Mouse (Mus musculus) urinary bladder, adult 18-20 months (tissue): ENCODE results near the gene Sorbs1.
"Not testable (repeated sequence)": the region's sequence is repeated elsewhere in the genome, so short reads cannot be mapped to it uniquely, and the experiment has no call there.

ENCODE experiments used
- DNase-seq, 2 experiments: peaks; one replicate each; pipeline ENCODE4 v3.0.0; 2022; ENCODE audit warnings: low spot score in 2 of 2, mixed read lengths in 2 of 2

Gene Sorbs1

DNA sequence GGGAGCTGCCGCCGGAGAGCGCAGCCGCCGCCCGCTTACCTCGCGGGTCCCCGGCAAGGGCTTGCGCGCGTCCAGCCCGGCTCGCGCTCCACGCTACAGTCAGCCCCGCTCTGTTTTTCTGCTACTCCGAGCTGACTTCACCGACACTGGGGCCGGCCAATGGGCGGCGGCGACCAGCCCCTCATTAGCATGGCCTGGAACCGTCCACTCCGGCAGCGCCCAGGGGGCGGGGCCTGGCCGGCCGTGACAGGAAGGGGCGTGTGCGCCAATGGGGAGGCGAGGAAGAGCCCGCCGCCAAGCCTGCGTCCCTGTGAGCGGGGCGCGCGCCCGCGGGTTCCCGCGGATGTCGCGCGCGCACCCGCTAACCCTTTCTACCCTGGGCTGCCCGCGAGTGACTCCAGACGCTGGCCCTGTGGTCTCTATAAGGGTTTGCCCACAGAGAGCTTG is at the start of gene Sorbs1:
Gene Sorbs1, minus strand, starts transcription at position 148 of the 447 bp plus-strand sequence.
- peak; percentile 83 to 96 for DNase-seq

- not testable (repeated sequence) for DNase-seq
Observed at GRCm38 (mm10) chr19:40561521-40561920, 47.9 kb upstream of the Sorbs1 start.

GRCm38 (mm10) chr19:40556029-40556428 is 42.5 kb upstream of the Sorbs1 start:
- no peak for DNase-seq

- no peak for DNase-seq
Observed at GRCm38 (mm10) chr19:40555136-40555535, 41.6 kb upstream of the Sorbs1 start.

DNA sequence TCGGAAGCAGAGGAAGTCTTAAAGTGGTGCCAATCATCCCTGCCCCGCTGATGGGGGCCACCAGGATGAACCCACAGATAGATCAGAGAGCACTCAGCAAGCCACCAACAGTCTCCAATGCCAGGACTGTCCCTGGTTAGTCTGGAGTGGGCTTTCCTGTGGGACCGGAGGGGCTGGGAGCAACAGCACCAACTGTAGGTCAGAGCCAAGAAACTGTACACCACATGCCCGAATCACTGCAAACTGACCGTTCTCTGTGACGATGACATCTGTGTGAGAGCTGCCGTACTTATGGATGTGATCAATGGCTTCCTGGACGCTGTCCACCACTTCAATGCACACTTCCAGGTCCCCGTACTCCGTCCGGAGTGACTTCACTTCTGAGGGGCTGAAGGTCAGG is 40.8 kb upstream of the Sorbs1 start:
- DNase-seq = no peak

DNA sequence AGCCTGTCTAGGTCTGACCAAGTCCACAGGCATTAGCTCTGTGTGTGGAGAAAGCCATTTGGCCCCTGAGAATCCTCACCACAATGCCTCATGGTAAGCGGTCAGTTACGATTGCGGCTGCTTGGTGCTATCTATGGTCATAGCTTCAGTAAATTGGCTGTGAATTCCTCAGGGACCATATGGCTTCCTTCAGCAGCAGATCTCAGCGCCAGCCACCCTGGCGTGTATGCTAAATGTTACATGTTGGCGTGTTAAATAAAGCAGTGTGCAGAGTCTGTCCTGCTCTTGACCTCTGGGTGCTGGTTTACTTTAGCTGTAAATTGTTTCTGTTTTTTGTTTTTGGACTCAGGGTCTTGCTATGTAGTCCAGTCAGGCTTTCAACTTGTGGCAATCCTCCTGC is 40.3 kb upstream of the Sorbs1 start:
- no peak for DNase-seq

GRCm38 (mm10) chr19:40553014-40553789 is 39.6 kb upstream of the Sorbs1 start:
- no peak for DNase-seq

DNA sequence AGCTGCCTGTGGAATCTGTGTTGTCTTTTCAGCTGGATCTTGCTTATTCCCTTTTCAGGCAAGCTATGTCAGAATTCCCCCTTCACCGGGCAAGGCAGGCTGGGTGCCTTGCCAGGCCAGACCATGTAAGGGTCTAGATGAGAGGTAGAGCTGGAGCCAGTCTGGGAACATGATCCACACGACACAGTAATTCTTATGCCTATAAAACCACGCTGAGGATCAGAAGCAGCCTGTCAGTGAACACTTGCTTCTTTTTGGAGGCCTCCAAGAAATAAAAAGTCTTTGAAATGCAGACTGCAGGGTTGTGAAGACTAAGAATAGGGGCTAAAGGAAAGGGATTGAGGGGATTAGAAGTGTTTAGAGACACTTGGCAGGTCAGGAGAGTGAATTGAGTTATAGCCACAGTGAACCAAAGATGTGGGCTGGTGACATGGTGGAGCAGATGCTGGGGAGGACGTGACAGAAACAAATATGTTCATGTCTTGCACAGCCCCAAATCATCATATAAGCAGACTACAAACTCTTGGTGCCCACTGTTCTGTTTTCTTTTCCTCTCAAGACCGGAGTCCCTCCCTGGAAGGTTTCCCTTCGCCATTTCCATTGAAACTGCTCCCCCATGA is 36.0 kb upstream of the Sorbs1 start:
- no peak for DNase-seq

GRCm38 (mm10) chr19:40548796-40549515 is 35.4 kb upstream of the Sorbs1 start:
- DNase-seq = no peak

GRCm38 (mm10) chr19:40548386-40548785 is 34.8 kb upstream of the Sorbs1 start:
- no peak for DNase-seq

GRCm38 (mm10) chr19:40544856-40545255 is 31.3 kb upstream of the Sorbs1 start:
- peak in 1 of 2 experiments; percentile 32 for DNase-seq

DNA sequence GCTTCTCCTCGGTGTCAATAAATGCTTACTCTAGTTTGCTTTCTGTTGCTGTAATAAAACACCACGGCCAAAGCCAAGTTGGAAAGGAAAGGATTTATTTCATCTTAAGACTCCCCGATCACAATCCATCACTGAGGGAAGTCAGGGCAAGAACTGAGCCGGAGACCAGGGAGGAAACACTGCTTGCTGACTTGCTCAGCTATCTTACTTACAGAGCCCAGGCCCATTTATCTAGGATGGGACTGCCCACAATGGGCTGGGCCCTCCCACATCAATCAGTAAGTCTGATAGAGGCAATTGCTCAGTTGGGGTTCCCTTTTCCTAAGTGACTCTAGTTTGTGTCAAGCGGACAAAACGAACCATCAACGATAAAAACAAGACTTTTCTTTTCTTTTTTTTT is 29.2 kb upstream of the Sorbs1 start:
- no peak for DNase-seq

DNA sequence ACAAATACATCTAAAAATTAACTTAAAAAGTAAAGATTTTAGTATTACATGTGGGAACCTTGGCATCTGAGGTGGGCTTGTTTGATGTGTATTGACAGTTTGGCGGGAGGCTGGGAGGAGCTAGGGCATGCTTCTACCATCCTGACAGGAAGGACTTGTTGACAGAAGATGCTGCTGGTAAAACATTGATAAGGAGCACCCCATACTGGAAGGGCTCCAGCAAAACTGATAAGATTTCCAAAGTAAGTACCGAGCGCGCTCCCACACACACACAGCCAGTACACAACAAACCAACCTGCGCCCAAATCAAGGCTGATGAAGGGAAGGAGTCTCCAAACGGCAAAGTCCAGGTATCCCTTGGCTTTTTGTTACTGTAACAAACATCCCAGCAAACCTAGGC is 22.9 kb upstream of the Sorbs1 start:
- no peak for DNase-seq

- no peak for DNase-seq
Observed at GRCm38 (mm10) chr19:40532525-40532924, 18.9 kb upstream of the Sorbs1 start.

GRCm38 (mm10) chr19:40530323-40530722 is 16.7 kb upstream of the Sorbs1 start:
- DNase-seq = no peak

DNA sequence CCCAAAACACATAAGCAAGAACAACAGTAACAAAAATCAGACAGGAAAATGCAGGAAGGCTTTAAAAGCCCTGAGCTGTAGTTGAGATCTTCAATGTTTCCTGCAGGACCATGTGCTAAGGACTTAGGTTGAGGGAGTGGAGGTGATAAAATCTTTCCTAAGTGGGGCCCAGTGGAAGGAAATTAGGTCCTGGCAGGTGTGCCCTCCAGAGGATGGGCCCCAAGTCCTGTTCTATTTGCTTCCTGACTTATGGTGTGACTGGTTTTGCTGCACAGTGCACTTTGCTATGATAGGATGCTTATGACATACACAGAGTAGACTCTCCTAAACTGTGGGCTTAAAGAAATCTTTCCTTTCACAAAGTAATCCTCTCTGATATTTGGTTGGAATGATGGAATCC is 14.7 kb upstream of the Sorbs1 start:
- no peak for DNase-seq

DNA sequence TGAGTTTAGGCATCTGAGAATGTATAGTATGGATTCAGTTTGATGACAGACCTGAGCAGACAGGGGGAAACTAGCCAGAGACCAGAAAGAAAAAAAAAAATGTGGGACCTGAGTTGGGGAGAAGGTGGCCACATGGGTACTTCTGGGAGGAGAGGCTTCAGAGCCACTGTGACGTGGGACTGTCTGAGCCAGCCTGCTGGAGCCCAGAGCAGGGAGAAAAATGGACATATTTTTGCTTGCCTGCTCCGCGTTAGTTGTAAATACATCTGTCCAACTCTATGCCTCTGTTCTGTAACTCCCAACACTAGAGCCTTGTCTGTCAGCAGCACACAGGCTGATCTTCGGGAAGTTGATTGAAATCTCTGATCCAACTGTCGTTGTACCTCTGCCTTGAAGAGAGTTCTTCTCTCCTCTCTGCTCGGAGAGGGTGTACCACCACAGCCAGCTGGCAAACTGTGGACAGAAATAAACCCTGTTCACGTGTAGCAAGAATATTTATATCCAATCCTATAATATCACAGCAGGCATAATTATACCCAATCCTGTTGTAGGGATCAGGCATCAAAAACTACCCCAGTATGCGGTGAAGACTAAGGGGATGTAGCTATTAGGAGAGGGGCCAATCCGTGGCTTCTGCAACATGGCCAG is 12.9 kb upstream of the Sorbs1 start:
- DNase-seq = no peak

DNA sequence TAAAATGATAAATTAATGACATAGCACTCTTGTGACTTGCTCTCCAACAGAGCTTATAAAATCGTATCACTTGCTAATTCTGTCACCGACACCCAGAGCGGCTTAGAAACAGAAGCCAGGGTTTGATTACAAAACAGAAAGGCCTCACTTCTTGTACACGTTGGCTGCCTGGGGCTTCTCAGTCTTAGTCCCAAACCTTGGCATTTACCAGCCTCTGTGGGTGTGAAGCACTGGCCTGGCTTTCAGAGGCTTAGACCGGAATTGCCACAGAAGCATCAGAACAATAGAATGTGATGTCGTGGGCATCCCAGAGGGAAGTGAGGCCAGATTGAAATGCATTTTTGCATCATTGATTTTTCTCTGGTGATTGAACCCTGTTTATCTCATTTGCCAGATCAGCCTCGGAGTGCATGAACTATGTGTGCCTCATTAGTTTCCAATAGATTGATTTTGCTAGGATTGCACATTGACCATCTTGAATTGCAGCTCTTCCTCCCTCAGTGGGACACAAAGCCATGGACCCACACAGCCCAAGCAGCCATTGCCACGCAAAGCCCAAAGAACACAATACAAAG is 9.9 kb upstream of the Sorbs1 start:
- no peak for DNase-seq

- no peak for DNase-seq
Observed at GRCm38 (mm10) chr19:40520403-40520802, 6.8 kb upstream of the Sorbs1 start.

- no peak for DNase-seq
Observed at GRCm38 (mm10) chr19:40518706-40519105, 5.1 kb upstream of the Sorbs1 start.

GRCm38 (mm10) chr19:40515596-40515995 is 2.0 kb upstream of the Sorbs1 start:
- DNase-seq = no peak

GRCm38 (mm10) chr19:40514376-40514775 is 797 bp upstream of the Sorbs1 start:
- no peak for DNase-seq
